Mouse (Mus musculus) forebrain, postnatal 0 days (tissue): Measurements from ENCODE around the gene Them4. TPM values are rescaled to one million over a fixed set of nuclear protein-coding genes. Genes with fewer than 3 reads are reported as not detected.

ENCODE experiments used
- ATAC-seq: fragments of 200-750 bp; cut with Nextera tagmentation; 2 replicates; pipeline ENCODE4 v1.8.0; 2017; ENCODE audit warnings: mild to moderate bottlenecking, moderate library complexity
- DNase-seq: peaks from one replicate; pipeline ENCODE4 v3.0.0-alpha.2; 2015
- H3K27ac ChIP-seq: fragments of 300-500 bp; sonication (generic); 2 replicates; pipeline ENCODE4 v1.5.1; 2014; ENCODE audit warnings: low read depth, mild to moderate bottlenecking, antibody characterized with exemption, low read length, moderate library complexity, mixed read lengths
- H3K27me3 ChIP-seq: fragments of 300-500 bp; sonication (generic); 2 replicates; pipeline ENCODE4 v1.6.1; 2014; ENCODE audit warnings: mild to moderate bottlenecking, low read length, mixed read lengths; ENCODE audit not compliant: insufficient read depth
- H3K36me3 ChIP-seq: fragments of 300-500 bp; sonication (generic); 2 replicates; pipeline ENCODE4 v1.6.1; 2014; ENCODE audit warnings: mild to moderate bottlenecking, moderate library complexity; ENCODE audit not compliant: insufficient read depth
- H3K4me1 ChIP-seq: fragments of 300-500 bp; sonication (generic); 2 replicates; pipeline ENCODE4 v1.6.1; 2014; ENCODE audit warnings: antibody characterized with exemption; ENCODE audit not compliant: insufficient read depth
- H3K4me2 ChIP-seq: fragments of 300-500 bp; sonication (generic); 2 replicates; pipeline ENCODE4 v1.6.1; 2014; ENCODE audit warnings: low read depth, mild to moderate bottlenecking, moderate library complexity
- H3K4me3 ChIP-seq: fragments of 300-500 bp; sonication (generic); 2 replicates; pipeline ENCODE4 v1.5.1; 2014; ENCODE audit warnings: low read depth, low read length, mixed read lengths
- H3K9ac ChIP-seq: fragments of 300-500 bp; sonication (generic); 2 replicates; pipeline ENCODE4 v1.6.1; 2014; ENCODE audit warnings: mild to moderate bottlenecking
- H3K9me3 ChIP-seq: fragments of 300-500 bp; sonication (generic); 2 replicates; pipeline ENCODE4 v1.6.1; 2016; ENCODE audit warnings: low read length
- CTCF ChIP-seq: sonication (generic); IDR thresholded peaks from 2 replicates; pipeline ENCODE4 v1.5.1; 2016; ENCODE audit warnings: antibody characterized with exemption, control low read depth, low read depth
- WGBS: fragments of 180-500 bp; shearing (Covaris S2); extraction: QIAGEN DNeasy Blood & Tissue Kit; methylation state at CpG from one replicate; pipeline ENCODE4 v1.1.7; 2014; 5-methylcytosine and 5-hydroxymethylcytosine counted together
- polyA plus RNA-seq: library from polyadenylated mRNA; unstranded; fragments of >200 nt; fragmentation: Nextera tagmentation; extraction: Ambion mirVana; gene quantifications from 2 replicates; pipeline ENCODE4 v1.2.1, GENCODE M21; 2015
- total RNA-seq: library from RNA; depleted of rRNA; stranded (reverse); fragments of >200 nt; gene quantifications from 2 replicates; pipeline ENCODE4 v1.2.3, GENCODE M21; 2014

Them4 gene
- total and polyA plus RNA-seq, 2 experiments from 2014 or later, result 37.7 to 59.3 TPM

GRCm38 (mm10) chr3:94366761-94367160, 56.9 kb downstream of the Them4 start:
- WGBS, result 20% methylated on average over 3 of the region's 3 CpGs
- Histone ChIP-seq H3K4me1 (no peaks in the 10 kb centered on the region), H3K4me2 (no peak overlapping the region), H3K4me3 (no peak overlapping the region), H3K9me3 (no peaks in the 10 kb centered on the region), H3K27me3 (no peaks in the 10 kb centered on the region), H3K27ac (no peak overlapping the region), H3K36me3 (no peaks in the 10 kb centered on the region), H3K9ac (no peak overlapping the region)
- DNase-seq (peak; percentile 91), ATAC-seq (peak; percentile 55)
- peak; percentile 97 for TF ChIP-seq CTCF

- Histone ChIP-seq H3K36me3 (no peaks in the 10 kb centered on the region), H3K4me2 (no peak overlapping the region), H3K27me3 (no peaks in the 10 kb centered on the region), H3K9me3 (no peaks in the 10 kb centered on the region), H3K4me1 (0 out of 2 replicates have a peak, but pooled peaks cover under 1% of the 10 kb centered on the region), H3K4me3 (no peak overlapping the region), H3K9ac (no peak overlapping the region), H3K27ac (no peak overlapping the region)
- ATAC-seq (no peak), DNase-seq (no peak)
- WGBS, result 83% methylated on average over 6 of the region's 6 CpGs
- no peak for TF ChIP-seq CTCF
Observed at GRCm38 (mm10) chr3:94367511-94367910, 57.6 kb downstream of the Them4 start.

DNA sequence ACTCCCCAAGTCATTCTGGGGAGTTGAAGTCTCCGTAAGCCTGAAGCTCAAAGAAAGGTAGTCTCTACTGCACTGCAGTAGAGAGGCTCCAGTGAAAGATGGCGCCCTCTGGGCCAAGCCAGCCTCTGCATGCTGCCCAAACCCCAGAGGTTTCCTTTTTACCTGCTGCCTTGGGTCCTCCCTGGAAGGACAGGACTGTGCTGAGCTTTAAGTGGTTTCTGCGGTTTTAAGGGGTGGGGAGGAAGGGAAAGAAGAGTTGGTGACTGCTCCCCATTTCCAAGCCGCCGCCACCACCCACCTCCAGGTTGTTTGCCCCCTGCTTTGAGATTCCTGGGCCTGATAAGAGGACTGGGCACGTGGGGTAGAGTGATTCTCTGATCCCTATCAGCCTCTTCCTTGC, 58.7 kb downstream of the Them4 start:
- Histone ChIP-seq H3K4me2 (no peak overlapping the region), H3K27me3 (no peaks in the 10 kb centered on the region), H3K27ac (no peak overlapping the region), H3K4me3 (no peak overlapping the region), H3K36me3 (no peaks in the 10 kb centered on the region), H3K9me3 (no peaks in the 10 kb centered on the region), H3K9ac (no peak overlapping the region), H3K4me1 (0 out of 2 replicates have a peak, but pooled peaks cover 4% of the 10 kb centered on the region)
- TF ChIP-seq CTCF, result no peak
- WGBS, result 75% methylated on average over 6 of the region's 6 CpGs
- DNase-seq (no peak), ATAC-seq (no peak)

DNA sequence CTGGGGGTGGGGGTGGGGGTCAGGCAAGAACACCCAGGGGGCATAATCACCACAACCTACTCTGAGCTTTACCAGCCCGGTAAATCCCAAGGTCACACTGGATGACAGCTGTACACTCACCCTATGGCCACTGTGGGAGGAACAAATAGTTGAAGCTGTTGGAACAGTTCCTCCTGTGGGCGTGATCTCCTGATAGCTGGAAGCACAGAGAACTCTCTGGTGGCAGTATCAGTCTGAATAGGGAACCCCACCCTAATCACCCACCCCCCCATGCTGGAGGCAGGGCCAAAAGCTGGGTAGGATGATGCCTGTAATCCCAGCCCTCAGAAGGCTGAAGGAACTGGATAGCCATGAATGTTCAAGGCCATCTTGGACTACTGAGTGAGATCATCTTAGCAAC, 59.8 kb downstream of the Them4 start:
- H3K9ac ChIP-seq, result no peak overlapping the region
- H3K4me3 ChIP-seq, result no peak overlapping the region
- H3K4me2 ChIP-seq, result no peak overlapping the region
- 62% methylated on average over 2 of the region's 2 CpGs for WGBS
- no peak for ATAC-seq
- H3K27ac ChIP-seq, result no peak overlapping the region
- H3K27me3 ChIP-seq, result no peaks in the 10 kb centered on the region
- TF ChIP-seq CTCF, result no peak
- H3K4me1 ChIP-seq, result 0 out of 2 replicates have a peak, but pooled peaks cover 4% of the 10 kb centered on the region
- no peaks in the 10 kb centered on the region for H3K36me3 ChIP-seq
- DNase-seq, result no peak
- H3K9me3 ChIP-seq, result no peaks in the 10 kb centered on the region

GRCm38 (mm10) chr3:94371637-94372036, 61.7 kb downstream of the Them4 start:
- TF ChIP-seq CTCF, result no peak
- Histone ChIP-seq H3K4me1 (0 out of 2 replicates have a peak, but pooled peaks cover 4% of the 10 kb centered on the region), H3K4me2 (peak overlapping the region; percentile 35), H3K9ac (no peak overlapping the region), H3K27ac (no peak overlapping the region), H3K36me3 (no peaks in the 10 kb centered on the region), H3K27me3 (no peaks in the 10 kb centered on the region), H3K4me3 (no peak overlapping the region; the same call in 1 of the 2 replicates), H3K9me3 (no peaks in the 10 kb centered on the region)
- DNase-seq (peak; percentile 55), ATAC-seq (peak; percentile 62)
- WGBS, result 2% methylated on average over 11 of the region's 11 CpGs

DNA sequence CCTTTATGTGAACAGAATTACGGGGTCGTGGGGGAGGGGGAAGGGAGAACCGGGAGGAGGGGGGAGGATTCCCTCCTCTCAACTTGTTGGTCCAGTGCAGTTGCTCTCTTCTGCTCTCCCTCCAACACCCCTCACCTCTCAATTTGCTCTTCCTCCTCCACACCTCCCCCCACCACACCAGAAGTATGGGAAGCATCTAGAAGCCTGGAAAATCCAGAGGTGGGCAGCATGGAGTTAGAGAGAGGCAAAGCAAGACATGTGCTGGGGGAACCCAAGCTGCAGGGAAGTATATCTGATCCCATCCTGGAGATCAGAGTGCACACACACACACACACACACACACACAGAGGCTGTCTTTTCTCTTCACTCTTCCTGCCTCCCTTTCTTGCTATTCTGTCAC, 62.1 kb downstream of the Them4 start:
- H3K9ac ChIP-seq, result no peak overlapping the region
- no peak for TF ChIP-seq CTCF
- H3K27ac ChIP-seq, result no peak overlapping the region
- no peaks in the 10 kb centered on the region for H3K27me3 ChIP-seq
- no peaks in the 10 kb centered on the region for H3K36me3 ChIP-seq
- DNase-seq, result no peak
- H3K4me1 ChIP-seq, result 0 out of 2 replicates have a peak, but pooled peaks cover 4% of the 10 kb centered on the region
- H3K9me3 ChIP-seq, result no peaks in the 10 kb centered on the region
- peak overlapping the region; percentile 35 for H3K4me2 ChIP-seq
- ATAC-seq, result no peak
- 0% methylated on average over 3 of the region's 3 CpGs for WGBS
- no peak overlapping the region for H3K4me3 ChIP-seq

DNA sequence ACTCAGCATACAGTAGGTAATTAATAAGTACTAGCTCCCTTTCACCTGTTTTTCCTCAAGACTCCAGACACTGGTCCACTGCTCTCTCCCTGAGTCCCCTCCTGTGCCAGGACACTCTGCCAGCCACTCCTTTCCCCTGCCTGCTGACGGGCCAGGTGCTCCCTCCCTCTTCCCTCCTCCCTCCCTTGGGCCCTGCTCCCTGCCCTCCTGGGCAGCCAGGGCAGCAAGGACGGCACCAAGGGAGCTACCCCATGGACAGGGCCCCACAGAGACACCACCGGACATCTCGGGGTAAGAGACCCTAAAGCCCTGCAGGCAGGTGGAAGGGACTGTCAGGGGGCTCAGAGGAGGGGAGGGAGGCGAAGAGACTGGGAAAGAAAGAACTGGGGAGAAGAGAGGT, 62.8 kb downstream of the Them4 start, which contains the start of gene Rorc:
Gene Rorc, plus strand, starts transcription at position 154 of the 400 bp plus-strand sequence.
- no peaks in the 10 kb centered on the region for H3K9me3 ChIP-seq
- no peaks in the 10 kb centered on the region for H3K27me3 ChIP-seq
- H3K4me2 ChIP-seq, result peak within 1 kb of the TSS; percentile 35
- ATAC-seq (no peak; the same call in 1 of the 2 replicates), DNase-seq (no peak)
- H3K4me1 ChIP-seq, result 0 out of 2 replicates have a peak, but pooled peaks cover 4% of the 10 kb centered on the region
- no peak within 1 kb of the TSS; the same call in 1 of the 2 replicates for H3K4me3 ChIP-seq
- H3K27ac ChIP-seq, result no peak within 1 kb of the TSS
- no peak for TF ChIP-seq CTCF
- 19% methylated on average over 5 of the region's 5 CpGs for WGBS
- no peaks in the 10 kb centered on the region for H3K36me3 ChIP-seq
- H3K9ac ChIP-seq, result no peak within 1 kb of the TSS
